Mouse (Mus musculus) spleen, embryonic (tissue): ENCODE data around the gene A930017K11Rik.

Experiments used
- CTCF ChIA-PET: fragments of 350-600 bp; sonication (Branson Sonifier 250); formaldehyde crosslinking; loops from one replicate; lab custom pipeline; 2022; lab: Charles Lee

A930017K11Rik gene

DNA sequence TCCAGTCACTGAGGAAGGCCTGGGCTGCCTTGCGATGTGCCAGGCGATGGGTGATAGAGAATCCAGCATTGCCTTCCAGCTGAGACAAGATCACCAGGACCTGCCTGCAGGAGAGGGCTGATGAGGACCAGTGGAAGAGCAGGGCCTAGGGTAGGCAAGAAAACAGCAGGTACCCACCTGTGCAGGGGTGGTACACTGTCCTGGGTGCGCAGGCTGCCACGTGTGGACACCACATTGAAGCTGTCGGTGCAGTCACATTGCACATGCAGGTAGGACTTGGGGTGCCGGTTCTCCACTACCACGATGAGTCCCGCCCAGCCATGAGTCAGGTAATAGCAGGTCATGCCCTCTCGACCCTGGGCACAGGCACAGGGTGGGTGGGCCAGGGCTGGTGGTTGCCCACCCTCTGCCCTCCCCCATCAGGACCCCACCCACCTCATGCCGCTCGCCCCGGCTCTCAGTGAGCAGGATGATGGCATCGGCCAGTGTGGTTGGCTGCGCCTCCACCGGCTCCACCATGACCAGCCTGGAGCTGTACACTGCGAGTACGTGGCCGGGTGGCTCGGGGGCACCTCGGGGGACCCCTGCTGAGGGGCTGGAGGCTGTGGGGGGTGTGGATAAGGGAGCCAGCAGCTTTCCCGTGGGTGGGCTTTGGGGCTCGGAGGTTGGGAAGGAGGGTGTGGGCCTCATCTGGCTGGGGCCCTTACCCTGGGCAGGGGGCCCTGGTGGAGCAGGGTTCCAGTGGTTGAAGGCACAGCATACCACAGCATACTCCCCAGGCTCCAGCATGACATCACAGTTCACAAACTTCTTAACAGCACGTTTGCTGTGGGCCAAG is 7.5 kb upstream of the A930017K11Rik start:
- CTCF ChIA-PET, result no interaction called here

DNA sequence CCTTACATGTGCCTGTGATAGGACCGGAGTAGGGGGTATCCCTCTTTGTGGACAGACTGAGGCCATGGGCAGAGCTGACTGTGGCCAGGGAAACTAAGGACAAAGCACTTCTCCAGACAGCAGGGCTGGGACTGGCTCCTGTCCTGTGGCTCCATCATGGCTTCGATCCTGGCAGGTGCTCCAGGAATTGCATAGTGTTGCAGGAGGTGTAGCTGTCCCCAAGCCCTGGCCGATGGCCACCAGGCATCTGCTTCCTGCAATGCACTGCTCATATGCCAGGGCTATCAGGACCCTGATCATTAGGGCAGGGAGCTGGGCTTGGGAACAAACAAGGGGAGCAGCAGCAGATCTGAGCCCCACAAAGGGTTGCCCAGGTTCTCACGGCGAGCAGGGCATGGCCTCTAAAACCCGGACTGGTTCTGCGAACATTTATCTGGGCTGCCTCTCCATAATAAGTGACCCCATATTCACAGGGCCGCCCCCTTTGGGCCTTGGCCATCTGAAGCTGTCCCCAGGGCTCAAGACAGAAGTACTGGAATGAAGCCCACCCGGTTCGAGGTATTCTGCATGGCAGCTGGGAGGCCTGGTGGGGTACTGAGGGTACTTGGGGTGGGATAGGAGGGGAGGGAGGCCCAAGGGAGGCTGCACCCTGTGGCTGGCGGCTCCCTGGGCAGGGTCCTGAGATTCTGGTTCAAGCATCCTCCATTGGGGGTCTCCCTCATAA is 6.6 kb upstream of the A930017K11Rik start:
- CTCF ChIA-PET, result no interaction called here

DNA sequence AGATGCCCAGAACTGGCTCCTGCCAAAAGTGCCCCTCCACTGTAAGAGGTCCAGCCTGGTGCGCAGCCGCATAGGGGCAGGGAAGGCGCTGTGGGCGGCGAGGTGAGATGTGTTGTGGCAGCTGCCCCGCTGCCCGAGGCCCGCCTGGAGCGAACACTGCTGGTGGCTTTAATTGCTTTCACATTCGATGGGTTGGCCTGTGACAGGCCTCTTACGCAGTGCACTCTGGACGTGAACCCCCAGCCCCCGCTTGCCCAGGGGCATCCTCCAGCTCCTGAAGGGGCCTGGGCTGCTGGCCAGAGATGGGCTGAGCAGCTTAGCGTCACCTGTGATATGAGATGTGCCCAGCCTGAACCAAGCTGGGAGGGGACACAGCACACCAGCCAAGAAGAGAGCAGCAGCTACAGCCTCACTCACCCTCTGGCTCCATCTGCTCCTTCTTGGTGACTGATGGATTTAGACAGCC is 5.3 kb upstream of the A930017K11Rik start:
- CTCF ChIA-PET, result no interaction called here

- CTCF ChIA-PET, result no interaction called here
Measured at GRCm38 (mm10) chr17:25956631-25957030, 4.3 kb upstream of the A930017K11Rik start.

DNA sequence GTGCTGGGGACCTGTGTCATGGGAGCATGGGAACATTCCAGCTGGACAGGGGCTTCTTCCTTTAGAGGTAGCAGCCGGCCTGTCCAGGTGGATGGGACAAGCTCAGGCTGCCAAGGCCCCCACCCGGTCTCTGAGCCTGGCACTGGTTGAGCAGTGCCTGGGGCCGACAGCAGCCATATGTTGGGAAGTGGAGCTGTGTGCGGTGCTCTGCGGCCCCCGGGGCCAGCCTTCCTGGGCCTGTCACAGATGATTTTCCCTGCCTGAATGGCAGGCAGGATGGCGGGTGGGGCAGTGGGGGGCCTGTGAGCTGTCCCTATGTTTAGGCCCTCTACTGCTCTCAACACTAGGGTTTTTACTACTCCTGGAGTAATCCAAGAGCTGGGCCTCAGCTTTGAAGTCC is 3.8 kb upstream of the A930017K11Rik start:
- CTCF ChIA-PET, result no interaction called here

GRCm38 (mm10) chr17:25955736-25956135 is 3.4 kb upstream of the A930017K11Rik start:
- CTCF ChIA-PET, result no interaction called here

- CTCF ChIA-PET, result no interaction called here
Measured at GRCm38 (mm10) chr17:25954671-25955070, 2.3 kb upstream of the A930017K11Rik start.

DNA sequence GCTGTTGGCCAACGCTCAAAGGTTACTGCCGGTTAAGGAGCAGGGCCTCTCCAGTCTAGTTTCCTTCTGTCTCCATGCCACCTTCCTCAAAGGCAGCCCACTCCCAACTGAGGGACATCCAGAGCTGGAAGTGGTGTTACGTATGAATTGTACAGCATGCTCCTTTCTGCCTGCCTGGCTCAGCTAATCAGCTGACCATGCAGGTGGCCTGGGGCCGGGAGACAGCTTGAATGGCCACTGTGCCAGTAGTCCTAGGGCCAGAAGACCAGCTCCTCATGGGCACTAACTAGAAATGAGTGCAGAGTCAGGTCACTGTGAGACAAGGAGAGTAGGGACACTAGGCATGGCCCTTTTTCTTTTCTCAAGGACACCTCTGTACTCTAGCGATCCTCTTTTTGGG is 796 bp upstream of the A930017K11Rik start:
- CTCF ChIA-PET, result no interaction called here

DNA sequence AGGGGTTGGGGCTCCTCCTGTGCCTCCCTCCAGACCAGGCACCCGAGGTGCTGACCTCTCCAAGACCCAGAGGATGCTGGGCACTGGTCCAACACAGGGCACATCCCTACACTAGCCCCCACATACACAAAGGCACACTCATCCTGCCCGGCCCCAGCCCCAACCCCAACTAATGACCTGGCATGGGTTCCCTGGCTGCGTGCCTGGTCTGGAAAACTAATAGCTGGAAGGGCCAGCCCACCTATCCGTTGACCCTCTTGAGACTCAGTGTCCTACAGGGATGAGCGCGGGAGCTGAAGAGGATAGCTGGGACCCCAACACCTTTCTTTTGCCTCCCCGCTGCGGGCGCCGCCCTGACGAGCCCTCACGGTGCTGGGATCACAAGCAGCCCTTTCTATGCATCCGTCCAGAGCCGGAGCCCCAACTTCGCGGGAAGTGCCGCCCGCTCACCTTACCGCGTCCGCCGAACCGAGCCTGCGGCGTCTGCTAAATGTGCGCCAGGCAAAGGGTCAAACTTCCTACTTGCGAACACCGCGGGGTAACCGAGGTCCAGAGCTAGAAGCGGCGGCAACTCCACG is 1.1 kb downstream of the A930017K11Rik start:
- CTCF ChIA-PET, result no interaction called here

- CTCF ChIA-PET, result no interaction called here
Measured at GRCm38 (mm10) chr17:25950706-25951105, 1.7 kb downstream of the A930017K11Rik start.

GRCm38 (mm10) chr17:25949981-25950380 is 2.4 kb downstream of the A930017K11Rik start:
- CTCF ChIA-PET, result no interaction called here

DNA sequence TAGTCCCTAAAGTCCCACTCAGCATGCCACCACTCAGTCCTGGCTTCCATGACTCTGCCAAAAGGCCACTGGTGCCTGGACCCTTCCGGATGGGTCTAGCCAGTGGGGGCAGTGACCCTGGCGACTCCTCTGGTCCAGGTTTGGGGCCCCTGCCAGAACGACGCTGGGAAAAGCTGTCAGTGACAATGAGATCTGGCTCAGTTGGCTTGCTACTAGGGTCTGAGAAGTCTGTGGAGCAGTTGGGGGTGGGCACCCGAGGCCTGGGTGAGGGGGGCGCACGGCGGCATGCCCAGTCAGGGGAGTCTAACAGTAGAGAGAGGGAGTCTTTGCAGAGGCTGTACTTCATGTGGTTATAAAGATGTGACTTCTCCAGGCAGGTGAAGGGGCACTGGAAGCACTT is 4.3 kb downstream of the A930017K11Rik start:
- CTCF ChIA-PET, result interaction anchor here (0.7 kb wide), 1 partner anchor 38 kb away, joined by 3 read pairs; no protein-coding TSS in a partner anchor

DNA sequence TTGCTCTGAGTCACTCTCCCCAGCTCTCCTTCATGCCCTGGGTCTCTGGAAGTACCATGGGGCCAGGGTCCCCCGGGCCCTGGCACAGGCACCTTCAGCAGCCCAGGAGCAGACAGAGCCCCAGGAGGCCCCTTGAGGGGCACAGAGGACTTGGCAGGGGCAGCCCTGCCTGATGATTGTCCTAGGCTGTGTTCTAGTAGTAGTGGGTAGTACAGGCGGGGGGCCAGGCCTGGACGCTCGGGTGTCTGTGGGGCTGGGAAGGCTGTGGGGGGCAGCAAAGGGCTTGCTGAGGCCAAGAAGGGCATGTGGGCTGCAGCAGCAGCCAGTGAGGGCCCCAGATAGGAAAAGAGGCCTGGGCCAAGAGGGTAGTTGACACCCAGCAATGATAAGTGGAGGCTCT is 4.8 kb downstream of the A930017K11Rik start:
- CTCF ChIA-PET, result no interaction called here

DNA sequence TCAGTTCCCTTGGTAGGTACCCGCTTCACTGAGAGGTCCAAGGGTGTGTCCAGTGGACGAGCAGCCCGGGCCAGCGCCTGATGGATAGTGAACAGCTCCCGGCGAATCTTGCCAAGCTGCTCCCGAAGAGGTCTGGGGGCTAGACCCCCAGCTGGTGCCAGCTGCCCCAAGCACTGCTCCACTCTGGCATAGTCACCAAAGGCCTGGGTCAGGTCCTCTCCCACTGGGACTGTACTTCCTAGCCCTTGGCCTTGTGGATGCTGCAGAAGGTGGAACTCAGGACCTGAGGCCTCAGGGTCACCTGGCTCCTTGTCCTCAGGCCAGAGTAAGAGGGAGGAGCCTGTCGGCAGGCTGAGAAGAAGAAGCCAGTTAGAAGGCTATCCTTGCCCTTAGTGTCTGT is 5.5 kb downstream of the A930017K11Rik start:
- CTCF ChIA-PET, result no interaction called here

- CTCF ChIA-PET, result no interaction called here
Measured at GRCm38 (mm10) chr17:25946349-25946748, 6.0 kb downstream of the A930017K11Rik start.

DNA sequence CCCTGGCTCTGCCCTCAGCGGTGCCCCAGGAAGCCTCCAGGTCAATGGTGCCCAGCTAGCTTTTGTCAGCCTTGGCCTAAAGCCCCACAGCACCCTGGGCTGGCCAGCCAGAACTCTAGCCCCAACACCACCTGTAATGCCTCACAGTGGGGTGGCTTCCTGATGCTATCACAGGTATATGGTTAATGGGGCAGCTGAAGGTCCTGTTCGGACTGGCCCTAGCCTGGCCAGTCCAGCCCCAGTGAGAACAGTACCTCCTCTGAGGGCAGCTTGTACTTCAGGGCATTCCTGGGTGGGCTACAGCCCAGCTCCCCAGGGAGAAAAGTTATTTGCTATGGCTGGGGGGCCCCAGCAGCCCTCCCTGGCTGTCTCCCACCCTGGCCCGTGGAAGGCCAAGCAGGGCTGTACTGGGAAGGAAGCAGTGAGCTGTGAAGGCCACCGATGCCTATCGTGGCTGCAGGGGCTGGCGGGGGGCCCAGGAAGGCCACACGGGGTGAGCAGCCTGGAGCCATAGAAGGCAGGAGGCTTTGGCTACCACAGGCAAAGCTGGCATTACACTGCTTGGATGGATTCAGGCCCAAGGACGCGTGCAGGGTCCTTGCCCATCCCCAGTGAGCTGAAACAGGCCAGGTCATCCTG is 6.7 kb downstream of the A930017K11Rik start:
- CTCF ChIA-PET, result no interaction called here

GRCm38 (mm10) chr17:25944366-25945163 is 7.8 kb downstream of the A930017K11Rik start, which contains the start of the genes Pigq and Nhlrc4:
Gene Pigq, minus strand, starts transcription at chr17:25944936.
Gene Nhlrc4, minus strand, starts transcription at chr17:25944961.
- CTCF ChIA-PET, result interaction anchor here (0.6 to 0.7 kb wide), 5 partner anchors 21 to 301 kb away, joined by 3 to 9 read pairs (median 3); no protein-coding TSS in a partner anchor

GRCm38 (mm10) chr17:25943769-25944168 is 8.6 kb downstream of the A930017K11Rik start:
- CTCF ChIA-PET, result interaction anchor here (0.6 kb wide), 2 partner anchors 20 to 36 kb away, joined by 3 to 9 read pairs; no protein-coding TSS in a partner anchor

DNA sequence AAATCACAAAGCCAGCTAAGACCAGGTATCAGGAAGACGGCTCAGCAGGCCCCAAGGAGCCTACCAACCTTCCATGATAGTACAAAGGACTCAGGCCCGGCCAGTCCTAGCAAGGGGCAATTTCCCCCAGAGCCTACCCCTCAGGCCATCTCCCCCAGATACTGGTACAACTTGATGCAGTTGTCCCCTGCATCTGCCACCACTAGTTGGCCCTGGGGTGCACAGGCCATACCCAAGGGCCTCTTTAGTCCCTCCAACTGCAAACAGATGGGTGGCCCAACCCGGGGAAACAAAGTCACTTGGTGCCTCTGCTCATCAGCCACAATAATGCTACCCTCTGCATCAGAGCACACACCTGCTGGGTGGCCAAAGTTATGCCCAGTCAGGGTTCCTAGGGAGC is 9.1 kb downstream of the A930017K11Rik start:
- CTCF ChIA-PET, result no interaction called here

DNA sequence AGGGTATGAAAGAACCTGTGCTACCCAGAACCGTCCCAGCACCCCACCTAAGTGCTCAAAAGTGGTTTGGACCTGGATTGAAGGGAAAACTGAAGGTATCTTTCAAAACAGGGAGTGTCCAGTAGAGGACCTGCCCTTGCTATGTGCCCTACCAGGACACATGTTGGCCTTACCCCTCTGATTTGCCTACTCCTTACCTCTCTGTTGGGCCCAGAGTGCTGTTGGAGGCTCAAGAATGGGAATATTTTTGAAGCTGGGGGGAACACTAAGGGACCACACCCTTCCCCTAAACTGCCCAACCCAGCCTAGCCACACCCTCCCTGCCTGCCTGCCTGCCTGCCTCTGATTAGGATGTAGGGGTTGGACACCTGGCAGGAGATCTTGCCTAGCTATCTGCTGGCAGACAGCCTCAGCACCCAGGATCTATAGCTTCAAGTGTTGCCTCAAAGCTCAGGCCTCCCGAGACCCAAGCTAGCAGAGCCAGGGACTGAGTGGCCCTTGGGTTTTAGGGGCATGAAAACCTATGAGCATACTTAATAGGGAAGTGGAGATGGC is 9.7 kb downstream of the A930017K11Rik start:
- CTCF ChIA-PET, result no interaction called here
